Mouse (Mus musculus): ENCODE results near the gene Dlg4.
"Not testable (repeated sequence)": the region's sequence is repeated elsewhere in the genome, so short reads cannot be mapped to it uniquely, and the experiment has no call there.

Dlg4 gene

GRCm38 (mm10) chr11:69996161-69997061 lies 20.3 kb upstream of the Dlg4 start:
- peak; percentile 58 for DNase-seq (ENCODE audit: low spot score)

- DNase-seq (ENCODE audit: low spot score) = peak; percentile 93
These were observed 19.7 kb upstream of the Dlg4 start for GRCm38 (mm10) chr11:69997070-69997509.

- no peak for DNase-seq (ENCODE audit: low spot score)
These were observed 17.9 kb upstream of the Dlg4 start for GRCm38 (mm10) chr11:69998567-69999491.

- no peak for DNase-seq (ENCODE audit: low spot score)
These were observed 17.1 kb upstream of the Dlg4 start for GRCm38 (mm10) chr11:69999666-70000065.

GRCm38 (mm10) chr11:70000396-70000898 lies 16.3 kb upstream of the Dlg4 start, which contains the start of gene Dvl2:
TSS of gene Dvl2 (plus strand) at chr11:70000595.
- DNase-seq (ENCODE audit: low spot score) = peak; percentile 86

GRCm38 (mm10) chr11:70001159-70001558 lies 15.6 kb upstream of the Dlg4 start:
- DNase-seq (ENCODE audit: low spot score) = no peak

GRCm38 (mm10) chr11:70001865-70002264 lies 14.9 kb upstream of the Dlg4 start:
- no peak for DNase-seq (ENCODE audit: low spot score)

- no peak for DNase-seq (ENCODE audit: low spot score)
These were observed 14.3 kb upstream of the Dlg4 start for GRCm38 (mm10) chr11:70002471-70002870.

GRCm38 (mm10) chr11:70005521-70005920 lies 11.2 kb upstream of the Dlg4 start:
- DNase-seq (ENCODE audit: low spot score) = no peak

- DNase-seq (ENCODE audit: low spot score) = peak; percentile 2
These were observed 6.7 kb upstream of the Dlg4 start for GRCm38 (mm10) chr11:70010033-70010432.

GRCm38 (mm10) chr11:70010548-70010947 lies 6.2 kb upstream of the Dlg4 start:
- DNase-seq (ENCODE audit: low spot score) = peak; percentile 3

- no peak for DNase-seq (ENCODE audit: low spot score)
These were observed 5.8 kb upstream of the Dlg4 start for GRCm38 (mm10) chr11:70010961-70011360.

- DNase-seq (ENCODE audit: low spot score) = no peak
These were observed 3.8 kb upstream of the Dlg4 start for GRCm38 (mm10) chr11:70012931-70013330.

- DNase-seq (ENCODE audit: low spot score) = no peak
These were observed 3.3 kb upstream of the Dlg4 start for GRCm38 (mm10) chr11:70013408-70013807.

- DNase-seq (ENCODE audit: low spot score) = no peak
These were observed 2.7 kb upstream of the Dlg4 start for GRCm38 (mm10) chr11:70014051-70014450.

- DNase-seq (ENCODE audit: low spot score) = peak; percentile 86
These were observed 1.7 kb upstream of the Dlg4 start, which contains the start of gene Acadvl for GRCm38 (mm10) chr11:70014880-70015558. TSS of gene Acadvl (minus strand) at chr11:70015411.

- DNase-seq (ENCODE audit: low spot score) = no peak
These were observed 1.1 kb upstream of the Dlg4 start for GRCm38 (mm10) chr11:70015677-70016076.

- DNase-seq (ENCODE audit: low spot score) = not testable (repeated sequence)
These were observed 565 bp upstream of the Dlg4 start for GRCm38 (mm10) chr11:70016177-70016576.

- no peak for DNase-seq (ENCODE audit: low spot score)
These were observed 541 bp downstream of the Dlg4 start for GRCm38 (mm10) chr11:70017199-70017767.

GRCm38 (mm10) chr11:70018131-70018990 lies 1.6 kb downstream of the Dlg4 start:
- DNase-seq (ENCODE audit: low spot score) = no peak
